Mouse (Mus musculus) stomach, postnatal 0 days (tissue): ENCODE results near the gene Upk1a. TPM values are rescaled to one million over a fixed set of nuclear protein-coding genes. Genes with fewer than 3 reads are reported as not detected.
A peak's percentile ranks its signal among the peaks of the same experiment; 100 is the strongest.

Source experiments
- ATAC-seq: fragments of 200-750 bp; cut with Nextera tagmentation; 2 replicates; pipeline ENCODE4 v1.8.0; 2017; ENCODE audit not compliant: low FRiP score, low TSS enrichment
- DNase-seq: peaks from one replicate; pipeline ENCODE4 v3.0.0-alpha.2; 2016; ENCODE audit warnings: low spot score
- H3K27ac ChIP-seq: fragments of 300-500 bp; sonication (generic); replicated peaks from 2 replicates; pipeline ENCODE4 v1.5.1; 2014; ENCODE audit warnings: mild to moderate bottlenecking, control low read depth
- H3K27me3 ChIP-seq: fragments of 300-500 bp; sonication (generic); 2 replicates; pipeline ENCODE4 v1.6.1; 2014; ENCODE audit warnings: low read length; ENCODE audit not compliant: control insufficient read depth, insufficient read depth
- H3K36me3 ChIP-seq: fragments of 300-500 bp; sonication (generic); 2 replicates; pipeline ENCODE4 v1.6.1; 2014; ENCODE audit warnings: low read length, mixed read lengths; ENCODE audit not compliant: control insufficient read depth, insufficient read depth
- H3K4me1 ChIP-seq: fragments of 300-500 bp; sonication (generic); replicated peaks from 2 replicates; pipeline ENCODE4 v1.6.1; 2014; ENCODE audit warnings: antibody characterized with exemption; ENCODE audit not compliant: control insufficient read depth, insufficient read depth
- H3K4me2 ChIP-seq: fragments of 300-500 bp; sonication (generic); replicated peaks from 2 replicates; pipeline ENCODE4 v1.6.1; 2014; ENCODE audit warnings: low read depth, mild to moderate bottlenecking, control low read depth, moderate library complexity
- H3K4me3 ChIP-seq: fragments of 300-500 bp; sonication (generic); 2 replicates; pipeline ENCODE4 v1.5.1; 2014; ENCODE audit warnings: low read depth, low read length, control low read depth
- H3K9ac ChIP-seq: fragments of 300-500 bp; sonication (generic); 2 replicates; pipeline ENCODE4 v1.6.1; 2014; ENCODE audit warnings: mild to moderate bottlenecking, low read length, control low read depth, mixed read lengths
- H3K9me3 ChIP-seq: fragments of 300-500 bp; sonication (generic); 2 replicates; pipeline ENCODE4 v1.6.1; 2016; ENCODE audit warnings: low read length; ENCODE audit not compliant: control insufficient read depth
- CTCF ChIP-seq: IDR thresholded peaks from 2 replicates; pipeline ENCODE4 v1.5.1; 2016; ENCODE audit warnings: antibody characterized with exemption, low read depth, mild to moderate bottlenecking, moderate library complexity
- EP300 ChIP-seq: optimal IDR thresholded peaks from 2 replicates; pipeline ENCODE3; 2016; ENCODE audit warnings: antibody characterized with exemption
- WGBS: fragments of 180-500 bp; shearing (Covaris S2); extraction: QIAGEN DNeasy Blood & Tissue Kit; methylation state at CpG from one replicate; pipeline ENCODE4 v1.1.7; 2014; 5-methylcytosine and 5-hydroxymethylcytosine counted together
- polyA plus RNA-seq: library from polyadenylated mRNA; unstranded; fragments of >200 nt; fragmentation: Nextera tagmentation; extraction: Ambion mirVana; gene quantifications from 2 replicates; pipeline ENCODE4 v1.2.1, GENCODE M21; 2015

The Upk1a gene
- polyA plus RNA-seq, 1 experiment from 2014 or later = 0.92 TPM

- H3K4me3 ChIP-seq = no peak overlapping the region
- ATAC-seq = no peak
- no peaks in the 10 kb centered on the region for H3K9me3 ChIP-seq
- H3K36me3 ChIP-seq = peaks cover 4% of the 10 kb centered on the region
- peak; percentile 67 for TF ChIP-seq CTCF
- TF ChIP-seq EP300 = no peak
- no peak overlapping the region for H3K27ac ChIP-seq
- WGBS = 85% methylated on average over 3 of the region's 3 CpGs
- H3K9ac ChIP-seq = no peak overlapping the region
- DNase-seq = no peak
- no peaks in the 10 kb centered on the region for H3K27me3 ChIP-seq
- H3K4me1 ChIP-seq = no peaks in the 10 kb centered on the region
- H3K4me2 ChIP-seq = no peak overlapping the region
Observed at GRCm38 (mm10) chr7:30619202-30619601, 6.6 kb upstream of the Upk1a start.

GRCm38 (mm10) chr7:30618658-30619057, 6.0 kb upstream of the Upk1a start:
- TF ChIP-seq EP300 = no peak
- no peak for TF ChIP-seq CTCF
- no peaks in the 10 kb centered on the region for H3K9me3 ChIP-seq

DNA sequence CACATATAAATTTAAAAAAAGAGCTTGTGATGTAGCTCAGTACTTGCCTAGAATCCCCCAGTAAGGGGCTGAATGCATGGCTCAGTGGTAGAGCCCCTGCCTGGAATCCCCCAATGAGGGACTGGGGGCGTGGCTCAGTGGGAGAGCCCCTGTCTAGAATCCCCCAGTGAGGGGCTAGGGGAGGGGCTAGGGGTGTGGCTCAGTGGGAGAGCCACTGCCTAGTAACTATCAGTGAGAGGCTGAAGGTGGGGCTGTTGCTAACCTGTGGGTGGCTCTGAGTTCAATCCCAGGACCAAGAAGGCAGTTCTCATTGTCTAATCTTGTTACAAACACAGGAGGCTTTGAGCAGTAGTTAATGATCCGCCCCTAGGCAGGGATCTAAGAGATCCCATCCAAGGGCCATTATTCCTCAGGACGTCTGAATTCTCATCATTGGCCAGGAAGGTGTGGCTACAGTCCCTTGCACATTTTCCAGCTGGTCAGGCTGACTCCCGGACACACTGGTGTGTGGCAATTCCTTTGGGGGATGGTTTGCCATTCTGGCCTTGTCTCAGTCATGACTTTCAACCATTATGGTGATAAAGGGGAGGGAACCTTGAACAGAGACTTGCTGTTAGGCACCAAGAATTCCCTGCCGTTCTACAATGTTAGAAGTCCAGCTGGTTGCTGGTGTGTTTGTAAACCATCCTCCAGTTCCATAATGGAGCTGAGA, 2.6 kb upstream of the Upk1a start:
- Histone ChIP-seq H3K4me2 (no peak overlapping the region), H3K27ac (no peak overlapping the region), H3K4me3 (no peak overlapping the region), H3K36me3 (peaks cover 4% of the 10 kb centered on the region), H3K9ac (no peak overlapping the region), H3K9me3 (no peaks in the 10 kb centered on the region), H3K27me3 (no peaks in the 10 kb centered on the region), H3K4me1 (no peaks in the 10 kb centered on the region)
- 47% methylated on average over 5 of the region's 5 CpGs for WGBS
- ATAC-seq = no peak
- DNase-seq = no peak
- TF ChIP-seq EP300 (no peak), CTCF (no peak)

More at GRCm38 (mm10) chr7:30618658-30619057, 6.0 kb upstream of the Upk1a start:
- H3K4me2 ChIP-seq = no peak overlapping the region
- H3K9ac ChIP-seq = no peak overlapping the region
- H3K27me3 ChIP-seq = no peaks in the 10 kb centered on the region
- H3K4me1 ChIP-seq = no peaks in the 10 kb centered on the region
- H3K36me3 ChIP-seq = peaks cover 4% of the 10 kb centered on the region
- no peak overlapping the region for H3K4me3 ChIP-seq
- DNase-seq = no peak
- WGBS = 96% methylated on average over 9 of the region's 9 CpGs
- ATAC-seq = no peak
- no peak overlapping the region for H3K27ac ChIP-seq

DNA sequence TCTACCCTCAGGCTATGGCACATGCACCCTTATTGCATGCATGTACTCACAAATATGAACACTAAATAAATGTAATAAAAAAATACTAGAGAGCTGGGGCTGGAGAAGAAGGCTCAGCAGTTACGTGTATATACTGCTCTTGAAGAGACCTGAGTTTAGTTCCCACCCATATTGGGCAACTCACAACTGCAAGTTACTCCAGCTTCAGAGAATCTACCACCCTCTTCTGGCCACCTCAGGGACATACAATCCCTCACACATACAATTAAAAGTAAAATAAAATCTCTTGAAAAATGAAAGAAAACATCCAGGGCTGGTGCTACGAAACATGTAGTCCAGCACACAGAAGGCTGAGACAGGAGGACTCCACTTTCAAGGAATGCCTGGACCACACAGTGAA, 1.8 kb upstream of the Upk1a start:
- no peak overlapping the region for H3K4me3 ChIP-seq
- H3K4me2 ChIP-seq = no peak overlapping the region
- H3K27ac ChIP-seq = no peak overlapping the region
- no peaks in the 10 kb centered on the region for H3K27me3 ChIP-seq
- peak; percentile 65 for TF ChIP-seq CTCF
- no peak for TF ChIP-seq EP300
- no peak for ATAC-seq
- WGBS = 59% methylated on average over 2 of the region's 2 CpGs
- DNase-seq = no peak
- no peak overlapping the region for H3K9ac ChIP-seq
- peaks cover 4% of the 10 kb centered on the region for H3K36me3 ChIP-seq
- H3K4me1 ChIP-seq = no peaks in the 10 kb centered on the region
- H3K9me3 ChIP-seq = no peaks in the 10 kb centered on the region

GRCm38 (mm10) chr7:30613529-30614112, 974 bp upstream of the Upk1a start:
- H3K36me3 ChIP-seq = peaks cover 4% of the 10 kb centered on the region
- ATAC-seq = peak; percentile 52
- no peak overlapping the region for H3K27ac ChIP-seq
- H3K4me3 ChIP-seq = no peak overlapping the region
- no peak overlapping the region for H3K4me2 ChIP-seq
- 18% methylated on average over 14 of the region's 14 CpGs for WGBS
- H3K27me3 ChIP-seq = no peaks in the 10 kb centered on the region
- H3K4me1 ChIP-seq = no peaks in the 10 kb centered on the region
- H3K9ac ChIP-seq = no peak overlapping the region
- DNase-seq = peak; percentile 73
- no peaks in the 10 kb centered on the region for H3K9me3 ChIP-seq
- TF ChIP-seq EP300 (no peak), CTCF (peak; percentile 78)

DNA sequence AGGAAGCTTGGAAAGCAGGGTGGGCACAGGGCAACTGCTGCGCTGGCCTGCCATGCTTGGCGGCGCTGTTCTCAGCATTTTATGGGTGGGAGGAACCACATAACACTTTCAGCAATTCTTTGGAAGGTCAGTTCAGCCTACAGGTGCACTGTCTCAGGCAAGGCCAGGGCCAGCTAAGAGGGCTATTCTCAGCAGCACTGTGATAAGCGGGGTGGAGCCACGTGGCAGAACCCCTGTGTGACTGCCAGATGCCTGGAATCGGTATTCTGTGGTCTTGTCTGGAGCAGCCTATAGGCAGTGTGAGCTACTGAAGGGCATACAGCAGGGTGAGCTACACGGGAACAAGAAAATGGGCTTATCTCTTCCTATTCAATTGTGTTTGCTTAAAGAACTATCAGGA, 2.6 kb downstream of the Upk1a start:
- Histone ChIP-seq H3K4me2 (no peak overlapping the region), H3K4me3 (no peak overlapping the region), H3K36me3 (no peaks in the 10 kb centered on the region), H3K27me3 (no peaks in the 10 kb centered on the region), H3K4me1 (no peaks in the 10 kb centered on the region), H3K9ac (no peak overlapping the region), H3K9me3 (no peaks in the 10 kb centered on the region), H3K27ac (no peak overlapping the region)
- 50% methylated on average over 7 of the region's 7 CpGs for WGBS
- DNase-seq (peak; percentile 42), ATAC-seq (peak; percentile 51)
- no peak for TF ChIP-seq CTCF
- TF ChIP-seq EP300 = no peak
